Mouse (Mus musculus): ENCODE data around the gene Gsdme.

DNA sequence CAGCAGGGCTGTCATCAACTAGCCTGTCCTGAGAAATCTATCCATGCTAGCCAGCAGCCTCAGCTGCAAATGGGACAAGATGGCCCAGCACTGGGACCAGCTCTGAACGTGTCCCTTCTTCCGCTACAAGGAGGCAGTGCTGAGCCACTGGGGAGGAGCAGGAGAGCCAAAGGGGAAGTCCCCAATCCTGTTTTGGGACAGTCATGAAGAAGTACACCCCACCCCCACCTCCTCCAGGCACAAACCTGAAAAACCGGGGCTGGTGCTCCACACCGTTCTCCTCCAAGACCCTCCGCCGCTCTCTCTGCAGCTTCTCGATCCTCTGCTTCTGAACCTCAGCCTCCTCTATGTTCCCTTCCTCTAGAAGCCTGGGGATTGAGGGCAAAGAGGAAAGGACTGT lies 35.4 kb upstream of the Gsdme start:
- TF ChIP-seq POLR2A (IDR thresholded peaks at IDR 0.05; ENCODE audit: low read depth, low read length) (no peak), CTCF (conservative IDR thresholded peaks at IDR 0.05; ENCODE audit: insufficient read depth, insufficient read length, low read depth, low read length) (no peak)

Data from kidney, adult 2 months (tissue).